Mouse (Mus musculus) kidney, adult 2 months (tissue): ENCODE results near the gene Prss33.

Experiments used
- CTCF ChIP-seq: fragments of 200-500 bp; conservative IDR thresholded peaks from 2 replicates; pipeline ENCODE4 v1.5.1; 2011; ENCODE audit warnings: low read depth, mild to moderate bottlenecking, control low read depth, low read length, moderate library complexity, mixed read lengths; ENCODE audit not compliant: insufficient read depth, insufficient read length
- POLR2A ChIP-seq: fragments of 200-500 bp; IDR thresholded peaks from one replicate; pipeline ENCODE4 v1.6.1; 2011; ENCODE audit warnings: low read depth, low read length, control low read depth

DNA sequence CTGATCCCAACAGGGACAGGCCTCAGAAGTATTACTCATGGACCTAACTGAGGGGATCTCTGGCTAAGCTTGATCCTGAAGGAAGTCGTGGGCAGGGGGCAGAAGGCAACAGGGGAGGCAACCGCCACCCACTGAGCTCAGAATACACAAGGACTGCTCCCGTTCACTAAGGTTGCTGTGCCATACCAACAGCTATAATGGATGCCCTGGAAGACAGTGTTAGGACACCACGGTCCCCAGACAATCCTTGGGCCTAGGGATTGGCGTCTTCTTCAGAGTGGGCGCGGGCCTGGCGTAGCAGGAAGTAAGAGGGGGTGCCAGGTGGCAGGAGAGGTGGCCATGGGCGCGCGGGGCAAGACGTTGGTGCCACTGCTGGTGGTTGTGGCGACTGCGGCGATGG is 31.9 kb upstream of the Prss33 start, which contains the start of gene Prss21:
- TF ChIP-seq CTCF (no peak), POLR2A (no peak)
